Mouse (Mus musculus): ENCODE measurements around the gene Cyp2a22. TPM values are rescaled to one million over a fixed set of nuclear protein-coding genes. Genes with fewer than 3 reads are reported as not detected.
A peak's percentile ranks its signal among the peaks of the same experiment; 100 is the strongest.
"Not testable (repeated sequence)": the region's sequence is repeated elsewhere in the genome, so short reads cannot be mapped to it uniquely, and the experiment has no call there.

Gene Cyp2a22
- polyA plus RNA-seq, 1 experiment, result not detected

- H3K27ac ChIP-seq (ENCODE audit: insufficient read depth, low read depth, low read length); H3K4me3 ChIP-seq (ENCODE audit: insufficient read depth, low read depth, low read length); H3K36me3 ChIP-seq (ENCODE audit: control insufficient read depth, insufficient read depth, low read length); H3K4me1 ChIP-seq (ENCODE audit: control insufficient read depth, insufficient read depth, low read length); DNase-seq; H3K27me3 ChIP-seq (replicated peaks; ENCODE audit: control insufficient read depth, insufficient read depth, low read length): not testable (repeated sequence)
- 33% methylated on average over 2 of the region's 2 CpGs for WGBS
- 0 out of 2 replicates have a peak, but pooled peaks have one; percentile 5 for TF ChIP-seq CTCF (conservative IDR thresholded peaks at IDR 0.05; ENCODE audit: insufficient read depth, insufficient read length, low read depth, low read length)
Measured at GRCm38 (mm10) chr7:26941320-26941925, 2.2 kb upstream of the Cyp2a22 start.

GRCm38 (mm10) chr7:26917114-26917513, 22.1 kb downstream of the Cyp2a22 start:
- H3K36me3 ChIP-seq (ENCODE audit: control insufficient read depth, insufficient read depth, low read length), result not testable (repeated sequence)
- 53% methylated on average over 2 of the region's 2 CpGs for WGBS

More at GRCm38 (mm10) chr7:26917114-26917513, 22.1 kb downstream of the Cyp2a22 start:
- not testable (repeated sequence) for H3K27ac ChIP-seq (ENCODE audit: insufficient read depth, low read depth, low read length); H3K4me1 ChIP-seq (ENCODE audit: control insufficient read depth, insufficient read depth, low read length); H3K4me3 ChIP-seq (ENCODE audit: insufficient read depth, low read depth, low read length); DNase-seq; H3K27me3 ChIP-seq (replicated peaks; ENCODE audit: control insufficient read depth, insufficient read depth, low read length)

Other genes starting within 250 kb of the Cyp2a22 start
- not detected in 2 replicates for gene Cyp2b19, start 182.2 kb downstream of the Cyp2a22 start, polyA plus RNA-seq (2012; rRNA removed)
- gene Cyp2g1, start 130.5 kb downstream of the Cyp2a22 start, polyA plus RNA-seq (2012; rRNA removed), result not detected in 2 replicates
- gene Cyp2a5, start 104.1 kb downstream of the Cyp2a22 start, polyA plus RNA-seq (2012; rRNA removed), result 67.1 and 70.8 TPM in 2 replicates
- gene Cyp2a12, start 89.7 kb upstream of the Cyp2a22 start, polyA plus RNA-seq (2012; rRNA removed), result not detected in 2 replicates
- 5.3 and 6.5 TPM in 2 replicates for gene Cyp2f2, start 180.5 kb upstream of the Cyp2a22 start, polyA plus RNA-seq (2012; rRNA removed)
- not detected in 2 replicates for gene Cyp2t4, start 214.3 kb upstream of the Cyp2a22 start, polyA plus RNA-seq (2012; rRNA removed)
- 84.9 and 93.7 TPM in 2 replicates for gene Egln2, start 227.4 kb upstream of the Cyp2a22 start, polyA plus RNA-seq (2012; rRNA removed)
- gene Rab4b, start 239.5 kb upstream of the Cyp2a22 start, polyA plus RNA-seq (2012; rRNA removed), result 55.9 and 57.4 TPM in 2 replicates
- not detected in 2 replicates for gene Gm21983, start 241.7 kb upstream of the Cyp2a22 start, polyA plus RNA-seq (2012; rRNA removed)
- 6.4 and 7.7 TPM in 2 replicates for gene Mia, start 241.8 kb upstream of the Cyp2a22 start, polyA plus RNA-seq (2012; rRNA removed)

All from kidney, adult 2 months (tissue).